Mouse (Mus musculus): ENCODE measurements around the gene 4933411K16Rik. TPM values are rescaled to one million over a fixed set of nuclear protein-coding genes. Genes with fewer than 3 reads are reported as not detected.

Gene 4933411K16Rik
- polyA plus RNA-seq (2015; fragmentation: Nextera tagmentation; extraction: Ambion mirVana), result not detected in 2 replicates

DNA sequence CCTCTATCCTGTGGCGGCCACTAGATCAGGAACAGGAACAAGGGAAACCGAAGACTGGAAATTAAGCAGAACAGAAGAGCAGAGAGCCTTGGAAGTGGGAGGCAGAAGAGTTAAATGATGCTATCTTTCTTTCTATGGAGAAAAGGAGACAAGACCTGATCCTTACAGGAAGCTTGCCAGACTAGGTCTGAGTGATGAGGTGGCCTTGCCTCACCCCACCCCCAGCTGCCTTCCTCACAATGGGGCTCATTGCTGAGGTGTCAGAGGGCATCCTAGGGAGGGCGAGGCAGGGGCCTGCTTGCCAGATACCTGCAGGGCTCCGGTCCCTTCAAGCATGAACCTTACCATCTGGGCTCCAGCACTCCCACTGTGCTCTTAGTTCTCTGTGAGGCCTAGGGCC, at the start of gene 4933411K16Rik:
TSS of gene 4933411K16Rik (plus strand) at position 301 of the 400 bp plus-strand sequence.
- Histone ChIP-seq H3K27me3 (replicated peaks) (no peaks in the 10 kb centered on the region), H3K4me1 (replicated peaks) (no peaks in the 10 kb centered on the region), H3K4me2 (replicated peaks) (no peak within 1 kb of the TSS), H3K36me3 (no peaks in the 10 kb centered on the region), H3K9me3 (no peaks in the 10 kb centered on the region), H3K27ac (no peak within 1 kb of the TSS), H3K4me3 (replicated peaks) (no peak within 1 kb of the TSS), H3K9ac (no peak within 1 kb of the TSS)
- no peak for ATAC-seq
- 73% methylated on average over 4 of the region's 4 CpGs for WGBS

GRCm38 (mm10) chr19:42004258-42004657, 47.8 kb upstream of the 4933411K16Rik start:
- Histone ChIP-seq H3K9me3 (no peaks in the 10 kb centered on the region), H3K4me1 (replicated peaks) (peaks cover 38% of the 10 kb centered on the region), H3K36me3 (no peaks in the 10 kb centered on the region), H3K9ac (no peak overlapping the region), H3K27me3 (replicated peaks) (no peaks in the 10 kb centered on the region), H3K4me3 (replicated peaks) (no peak overlapping the region), H3K27ac (peak overlapping the region; percentile 2; the same call in 1 of the 2 replicates), H3K4me2 (replicated peaks) (no peak overlapping the region)
- 57% methylated on average over 6 of the region's 6 CpGs for WGBS
- no peak for ATAC-seq

GRCm38 (mm10) chr19:42005616-42006015, 46.4 kb upstream of the 4933411K16Rik start:
- 74% methylated on average over 3 of the region's 3 CpGs for WGBS
- Histone ChIP-seq H3K4me3 (replicated peaks) (no peak overlapping the region), H3K27me3 (replicated peaks) (no peaks in the 10 kb centered on the region), H3K9ac (no peak overlapping the region), H3K4me2 (replicated peaks) (no peak overlapping the region), H3K36me3 (no peaks in the 10 kb centered on the region), H3K27ac (no peak overlapping the region), H3K4me1 (replicated peaks) (peaks cover 28% of the 10 kb centered on the region), H3K9me3 (no peaks in the 10 kb centered on the region)
- ATAC-seq, result no peak

- no peak for ATAC-seq
- peaks cover 18% of the 10 kb centered on the region for H3K4me1 ChIP-seq (replicated peaks)
- no peak overlapping the region for H3K9ac ChIP-seq
- H3K4me2 ChIP-seq (replicated peaks), result no peak overlapping the region
- H3K27ac ChIP-seq, result no peak overlapping the region
- no peak overlapping the region for H3K4me3 ChIP-seq (replicated peaks)
- WGBS, result 56% methylated on average over 8 of the region's 8 CpGs
- no peaks in the 10 kb centered on the region for H3K27me3 ChIP-seq (replicated peaks)
- H3K9me3 ChIP-seq, result no peaks in the 10 kb centered on the region
- no peaks in the 10 kb centered on the region for H3K36me3 ChIP-seq
These were observed 45.5 kb upstream of the 4933411K16Rik start for GRCm38 (mm10) chr19:42006568-42006967.

GRCm38 (mm10) chr19:42008586-42008985, 43.5 kb upstream of the 4933411K16Rik start:
- H3K9me3 ChIP-seq, result no peaks in the 10 kb centered on the region
- H3K4me1 ChIP-seq (replicated peaks), result peaks cover 17% of the 10 kb centered on the region
- H3K36me3 ChIP-seq, result no peaks in the 10 kb centered on the region
- ATAC-seq, result no peak
- H3K4me3 ChIP-seq (replicated peaks), result no peak overlapping the region
- H3K4me2 ChIP-seq (replicated peaks), result no peak overlapping the region
- H3K27ac ChIP-seq, result no peak overlapping the region
- 61% methylated on average over 3 of the region's 3 CpGs for WGBS
- H3K9ac ChIP-seq, result no peak overlapping the region
- H3K27me3 ChIP-seq (replicated peaks), result no peaks in the 10 kb centered on the region

GRCm38 (mm10) chr19:42009067-42009466, 43.0 kb upstream of the 4933411K16Rik start:
- no peaks in the 10 kb centered on the region for H3K9me3 ChIP-seq
- H3K36me3 ChIP-seq, result no peaks in the 10 kb centered on the region
- WGBS, result 44% methylated on average over 7 of the region's 7 CpGs
- H3K4me1 ChIP-seq (replicated peaks), result peaks cover 15% of the 10 kb centered on the region
- no peak for ATAC-seq
- no peak overlapping the region for H3K9ac ChIP-seq
- H3K4me2 ChIP-seq (replicated peaks), result no peak overlapping the region
- no peak overlapping the region for H3K4me3 ChIP-seq (replicated peaks)
- H3K27me3 ChIP-seq (replicated peaks), result no peaks in the 10 kb centered on the region
- no peak overlapping the region for H3K27ac ChIP-seq

DNA sequence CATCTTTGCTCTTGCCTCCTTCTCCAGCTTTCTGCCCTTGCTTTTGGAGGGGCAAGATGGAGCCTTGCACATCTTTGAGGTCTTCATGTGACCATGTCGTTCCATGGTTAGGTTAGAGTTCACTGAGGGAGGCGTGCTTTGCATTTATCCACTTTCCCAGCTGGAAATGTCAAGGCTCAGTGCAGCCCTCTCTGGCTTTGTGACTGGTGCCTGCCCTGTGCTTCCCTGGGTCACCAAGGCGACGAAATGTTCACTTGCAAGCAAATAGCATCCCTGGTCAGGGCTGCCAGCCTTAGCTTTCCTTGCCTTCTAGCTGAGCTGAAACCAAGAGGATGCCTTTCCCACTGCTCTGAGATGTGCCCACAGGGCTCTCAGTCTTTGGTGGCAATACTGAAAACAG, 41.6 kb upstream of the 4933411K16Rik start:
- peaks cover 9% of the 10 kb centered on the region; the same call in 1 of the 2 replicates for H3K4me1 ChIP-seq (replicated peaks)
- ATAC-seq, result no peak
- H3K4me2 ChIP-seq (replicated peaks), result no peak overlapping the region
- no peaks in the 10 kb centered on the region for H3K27me3 ChIP-seq (replicated peaks)
- no peaks in the 10 kb centered on the region for H3K9me3 ChIP-seq
- no peak overlapping the region for H3K9ac ChIP-seq
- H3K27ac ChIP-seq, result no peak overlapping the region
- no peaks in the 10 kb centered on the region for H3K36me3 ChIP-seq
- 80% methylated on average over 4 of the region's 4 CpGs for WGBS
- no peak overlapping the region for H3K4me3 ChIP-seq (replicated peaks)

GRCm38 (mm10) chr19:42011123-42011522, 40.9 kb upstream of the 4933411K16Rik start:
- Histone ChIP-seq H3K27ac (no peak overlapping the region), H3K4me1 (replicated peaks) (peaks cover 6% of the 10 kb centered on the region; the same call in 1 of the 2 replicates), H3K36me3 (no peaks in the 10 kb centered on the region), H3K4me2 (replicated peaks) (no peak overlapping the region), H3K9me3 (no peaks in the 10 kb centered on the region), H3K4me3 (replicated peaks) (no peak overlapping the region), H3K27me3 (replicated peaks) (no peaks in the 10 kb centered on the region), H3K9ac (no peak overlapping the region)
- WGBS, result 83% methylated on average over 7 of the region's 7 CpGs
- no peak for ATAC-seq

GRCm38 (mm10) chr19:42014231-42014825, 37.7 kb upstream of the 4933411K16Rik start:
- WGBS, result 79% methylated on average over 3 of the region's 3 CpGs
- peaks cover 10% of the 10 kb centered on the region; the same call in 1 of the 2 replicates for H3K4me1 ChIP-seq (replicated peaks)
- H3K4me2 ChIP-seq (replicated peaks), result no peak overlapping the region
- no peak overlapping the region for H3K4me3 ChIP-seq (replicated peaks)
- H3K9me3 ChIP-seq, result no peaks in the 10 kb centered on the region
- no peak overlapping the region for H3K27ac ChIP-seq
- no peaks in the 10 kb centered on the region for H3K36me3 ChIP-seq
- no peaks in the 10 kb centered on the region for H3K27me3 ChIP-seq (replicated peaks)
- ATAC-seq, result no peak
- H3K9ac ChIP-seq, result no peak overlapping the region

- H3K4me2 ChIP-seq (replicated peaks), result no peak overlapping the region
- H3K4me3 ChIP-seq (replicated peaks), result no peak overlapping the region
- H3K4me1 ChIP-seq (replicated peaks), result peaks cover 10% of the 10 kb centered on the region; the same call in 1 of the 2 replicates
- no peak overlapping the region for H3K9ac ChIP-seq
- no peaks in the 10 kb centered on the region for H3K9me3 ChIP-seq
- ATAC-seq, result no peak
- no peaks in the 10 kb centered on the region for H3K27me3 ChIP-seq (replicated peaks)
- H3K27ac ChIP-seq, result no peak overlapping the region
- 87% methylated on average over 6 of the region's 6 CpGs for WGBS
- H3K36me3 ChIP-seq, result no peaks in the 10 kb centered on the region
These were observed 37.0 kb upstream of the 4933411K16Rik start for GRCm38 (mm10) chr19:42015001-42015400.

- Histone ChIP-seq H3K36me3 (no peaks in the 10 kb centered on the region), H3K27ac (no peak overlapping the region), H3K4me1 (replicated peaks) (peaks cover 10% of the 10 kb centered on the region; the same call in 1 of the 2 replicates), H3K9me3 (no peaks in the 10 kb centered on the region), H3K27me3 (replicated peaks) (no peaks in the 10 kb centered on the region), H3K9ac (no peak overlapping the region), H3K4me3 (replicated peaks) (no peak overlapping the region), H3K4me2 (replicated peaks) (no peak overlapping the region)
- 85% methylated on average over 4 of the region's 4 CpGs for WGBS
- ATAC-seq, result no peak
These were observed 35.8 kb upstream of the 4933411K16Rik start for GRCm38 (mm10) chr19:42016251-42016650.

GRCm38 (mm10) chr19:42016840-42017239, 35.2 kb upstream of the 4933411K16Rik start:
- WGBS, result 57% methylated on average over 5 of the region's 5 CpGs
- no peaks in the 10 kb centered on the region for H3K36me3 ChIP-seq
- peaks cover 10% of the 10 kb centered on the region; the same call in 1 of the 2 replicates for H3K4me1 ChIP-seq (replicated peaks)
- 0 out of 2 replicates have a peak, but pooled peaks have one; percentile 9 for ATAC-seq
- H3K4me2 ChIP-seq (replicated peaks), result no peak overlapping the region
- H3K4me3 ChIP-seq (replicated peaks), result no peak overlapping the region
- no peak overlapping the region for H3K9ac ChIP-seq
- peak overlapping the region; percentile 52; the same call in 1 of the 2 replicates for H3K27ac ChIP-seq
- H3K27me3 ChIP-seq (replicated peaks), result no peaks in the 10 kb centered on the region
- H3K9me3 ChIP-seq, result no peaks in the 10 kb centered on the region

Measured in intestine, embryonic 15.5 days (tissue).